Mouse (Mus musculus) olfactory bulb, adult 2 months (tissue): ENCODE data around the gene Hsh2d. TPM values are rescaled to one million over a fixed set of nuclear protein-coding genes. Genes with fewer than 3 reads are reported as not detected.

ENCODE experiments used
- H3K27ac ChIP-seq: fragments of 200-500 bp; 2 replicates; pipeline ENCODE4 v1.5.1; 2012; ENCODE audit warnings: low read depth, low read length; ENCODE audit not compliant: insufficient read depth
- H3K4me1 ChIP-seq: fragments of 200-500 bp; 2 replicates; pipeline ENCODE4 v1.6.1; 2012; ENCODE audit warnings: low read length; ENCODE audit not compliant: control insufficient read depth, insufficient read depth
- H3K4me3 ChIP-seq: fragments of 200-500 bp; 2 replicates; pipeline ENCODE4 v1.5.1; 2012; ENCODE audit warnings: mild to moderate bottlenecking, low read depth, low read length, moderate library complexity; ENCODE audit not compliant: insufficient read depth
- CTCF ChIP-seq: fragments of 200-500 bp; IDR thresholded peaks from 2 replicates; pipeline ENCODE4 v1.5.1; 2012; ENCODE audit warnings: low read depth, mild to moderate bottlenecking, low read length, moderate library complexity; ENCODE audit not compliant: insufficient read depth
- POLR2A ChIP-seq: fragments of 200-500 bp; IDR thresholded peaks from 2 replicates; pipeline ENCODE4 v1.6.1; 2012; ENCODE audit warnings: mild to moderate bottlenecking, low read depth, low read length, moderate library complexity; ENCODE audit not compliant: insufficient read depth
- WGBS: fragments of 180-500 bp; shearing (Covaris S2); methylation state at CpG from one replicate; pipeline ENCODE4 v1.1.7; 2018; 5-methylcytosine and 5-hydroxymethylcytosine counted together
- polyA plus RNA-seq: library from polyadenylated mRNA; stranded (reverse); fragments of >200 nt; gene quantifications from 2 replicates; pipeline ENCODE4 v1.2.4, GENCODE M21; 2012; ENCODE audit warnings: low replicate concordance; ENCODE audit not compliant: missing spikeins, insufficient read depth, insufficient read length

Hsh2d gene
- not detected in 2 replicates for polyA plus RNA-seq

- Histone ChIP-seq H3K4me1 (no peaks in the 10 kb centered on the region), H3K4me3 (no peak within 1 kb of the TSS; the same call in 1 of the 2 replicates), H3K27ac (no peak within 1 kb of the TSS)
- TF ChIP-seq POLR2A, result no peak
- 59% methylated on average over 12 of the region's 12 CpGs for WGBS
These were observed at the start of gene Hsh2d for GRCm38 (mm10) chr8:72189417-72190214. Gene Hsh2d (plus strand): TSS chr8:72189638.

GRCm38 (mm10) chr8:72143256-72143824 lies 46.1 kb upstream of the Hsh2d start:
- WGBS, result 94% methylated on average over 13 of the region's 13 CpGs

GRCm38 (mm10) chr8:72144345-72144975 lies 45.0 kb upstream of the Hsh2d start:
- TF ChIP-seq POLR2A, result no peak
- TF ChIP-seq CTCF, result no peak
- Histone ChIP-seq H3K27ac (no peak overlapping the region), H3K4me1 (no peaks in the 10 kb centered on the region), H3K4me3 (no peak overlapping the region)
- 92% methylated on average over 5 of the region's 5 CpGs for WGBS

More at GRCm38 (mm10) chr8:72143256-72143824, 46.1 kb upstream of the Hsh2d start:
- no peak overlapping the region for H3K27ac ChIP-seq
- TF ChIP-seq CTCF (no peak), POLR2A (no peak)
- H3K4me3 ChIP-seq, result no peak overlapping the region
- H3K4me1 ChIP-seq, result no peaks in the 10 kb centered on the region

GRCm38 (mm10) chr8:72145511-72145910 lies 43.9 kb upstream of the Hsh2d start:
- H3K4me3 ChIP-seq, result no peak overlapping the region
- no peaks in the 10 kb centered on the region for H3K4me1 ChIP-seq
- TF ChIP-seq CTCF (no peak), POLR2A (no peak)
- 75% methylated on average over 3 of the region's 3 CpGs for WGBS
- no peak overlapping the region for H3K27ac ChIP-seq

GRCm38 (mm10) chr8:72146056-72146455 lies 43.4 kb upstream of the Hsh2d start:
- Histone ChIP-seq H3K4me3 (no peak overlapping the region), H3K4me1 (no peaks in the 10 kb centered on the region), H3K27ac (no peak overlapping the region)
- TF ChIP-seq POLR2A (no peak), CTCF (no peak)
- 59% methylated on average over 1 of the region's 1 CpGs for WGBS

GRCm38 (mm10) chr8:72146556-72146955 lies 42.9 kb upstream of the Hsh2d start:
- Histone ChIP-seq H3K27ac (no peak overlapping the region), H3K4me3 (no peak overlapping the region), H3K4me1 (no peaks in the 10 kb centered on the region)
- TF ChIP-seq CTCF (no peak), POLR2A (no peak)
- 92% methylated on average over 3 of the region's 3 CpGs for WGBS

- H3K27ac ChIP-seq, result no peak overlapping the region
- TF ChIP-seq POLR2A, result no peak
- TF ChIP-seq CTCF, result no peak
- no peak overlapping the region for H3K4me3 ChIP-seq
- 84% methylated on average over 2 of the region's 2 CpGs for WGBS
- no peaks in the 10 kb centered on the region for H3K4me1 ChIP-seq
These were observed 42.2 kb upstream of the Hsh2d start for GRCm38 (mm10) chr8:72147266-72147665.

- Histone ChIP-seq H3K4me3 (no peak overlapping the region), H3K4me1 (no peaks in the 10 kb centered on the region), H3K27ac (no peak overlapping the region)
- 84% methylated on average over 1 of the region's 1 CpGs for WGBS
- TF ChIP-seq CTCF (no peak), POLR2A (no peak)
These were observed 40.4 kb upstream of the Hsh2d start for GRCm38 (mm10) chr8:72149056-72149455.
